Mouse (Mus musculus) CH12.LX (cell line): Measurements from ENCODE around the gene Zranb3. TPM values are rescaled to one million over a fixed set of nuclear protein-coding genes. Genes with fewer than 3 reads are reported as not detected.

Source experiments
- DNase-seq: peaks from one replicate; pipeline ENCODE4 v3.0.0-alpha.2; 2013; ENCODE audit errors: extremely low read depth
- H3K27ac ChIP-seq: 2 replicates; pipeline ENCODE4 v1.5.1; 2012; ENCODE audit warnings: low read depth, mild to moderate bottlenecking, control low read depth, moderate library complexity; ENCODE audit not compliant: insufficient read depth
- H3K27me3 ChIP-seq: replicated peaks from 2 replicates; pipeline ENCODE3; 2012; ENCODE audit warnings: inconsistent platforms
- H3K36me3 ChIP-seq, 2 experiments: replicated peaks in 1 of 2; 2 replicates each; pipeline versions ENCODE3 to v1.6.1; 2012; ENCODE audit warnings: inconsistent platforms in 1 of 2, low read length in 1 of 2, mild to moderate bottlenecking in 1 of 2, mixed read lengths in 1 of 2, moderate library complexity in 1 of 2; ENCODE audit not compliant: control insufficient read depth in 1 of 2, insufficient read depth in 1 of 2
- H3K4me1 ChIP-seq, 2 experiments: 2 replicates each; pipeline ENCODE4 v1.6.1; 2012; ENCODE audit warnings: inconsistent platforms in 1 of 2, moderate library complexity in 1 of 2; ENCODE audit not compliant: insufficient read depth in 2 of 2, control insufficient read depth in 1 of 2
- H3K4me2 ChIP-seq: 2 replicates; pipeline ENCODE4 v1.6.1; 2012; ENCODE audit warnings: low read depth, mild to moderate bottlenecking, control low read depth; ENCODE audit not compliant: poor library complexity, insufficient read depth, severe bottlenecking
- H3K4me3 ChIP-seq, 3 experiments: fragments of 150-350 bp in 1 of 3; sonication (generic) in 1 of 3; replicated peaks in 1 of 3; 2 replicates each; pipeline versions ENCODE3 to v1.5.1; 2011 to 2012; ENCODE audit warnings: low read depth in 2 of 3, low read length in 2 of 3, mild to moderate bottlenecking in 2 of 3, moderate library complexity in 2 of 3, control low read depth in 1 of 3, improper control_type of control experiment in 1 of 3, inconsistent platforms in 1 of 3, mixed read lengths in 1 of 3; ENCODE audit not compliant: poor library complexity in 1 of 3
- H3K79me2 ChIP-seq: replicated peaks from 2 replicates; pipeline ENCODE4 v1.6.1; 2012; ENCODE audit warnings: mild to moderate bottlenecking, moderate library complexity; ENCODE audit not compliant: control insufficient read depth, poor library complexity, insufficient read depth, severe bottlenecking; ENCODE audit errors: extremely low read depth
- H3K9ac ChIP-seq: 2 replicates; pipeline ENCODE4 v1.6.1; 2012; ENCODE audit warnings: low read depth, mild to moderate bottlenecking, control low read depth, moderate library complexity; ENCODE audit not compliant: insufficient read depth
- H3K9me3 ChIP-seq: replicated peaks from 2 replicates; pipeline ENCODE3; 2012; ENCODE audit warnings: low read length, inconsistent platforms, mixed read lengths
- BHLHE40 ChIP-seq: IDR thresholded peaks from 2 replicates; pipeline ENCODE4 v1.6.1; 2011; ENCODE audit warnings: mild to moderate bottlenecking, low read depth, low read length, improper control_type of control experiment
- CHD1 ChIP-seq: IDR thresholded peaks from 2 replicates; pipeline ENCODE4 v1.6.1; 2012; ENCODE audit warnings: low read depth, low read length, improper control_type of control experiment, inconsistent platforms
- CHD2 ChIP-seq: IDR thresholded peaks from 2 replicates; pipeline ENCODE4 v1.6.1; 2011; ENCODE audit warnings: low read length, improper control_type of control experiment
- E2F4 ChIP-seq: IDR thresholded peaks from 2 replicates; pipeline ENCODE4 v1.6.1; 2011; ENCODE audit warnings: low read depth, low read length, improper control_type of control experiment; ENCODE audit not compliant: insufficient replicate concordance
- EP300 ChIP-seq: IDR thresholded peaks from 2 replicates; pipeline ENCODE4 v1.6.1; 2011; ENCODE audit warnings: low read length, improper control_type of control experiment
- GABPA ChIP-seq: IDR thresholded peaks from 2 replicates; pipeline ENCODE4 v1.6.1; 2012; ENCODE audit warnings: low read depth, low read length, improper control_type of control experiment, inconsistent platforms; ENCODE audit not compliant: insufficient replicate concordance
- HCFC1 ChIP-seq: IDR thresholded peaks from 2 replicates; pipeline ENCODE4 v1.6.1; 2012; ENCODE audit warnings: low read depth, mild to moderate bottlenecking, inconsistent platforms, low read length, improper control_type of control experiment
- IRF4 ChIP-seq: IDR thresholded peaks from 2 replicates; pipeline ENCODE4 v1.6.1; 2014; ENCODE audit warnings: low read depth, mild to moderate bottlenecking, inconsistent platforms, low read length, improper control_type of control experiment
- KAT2A ChIP-seq: IDR thresholded peaks from 2 replicates; pipeline ENCODE4 v1.6.1; 2012; ENCODE audit warnings: low read length, improper control_type of control experiment, inconsistent platforms; ENCODE audit not compliant: insufficient replicate concordance
- MAFK ChIP-seq: IDR thresholded peaks from 2 replicates; pipeline ENCODE4 v1.6.1; 2011; ENCODE audit warnings: low read length, improper control_type of control experiment; ENCODE audit not compliant: insufficient replicate concordance
- MAX ChIP-seq: IDR thresholded peaks from 2 replicates; pipeline ENCODE4 v1.6.1; 2011; ENCODE audit warnings: low read length, improper control_type of control experiment
- MEF2A ChIP-seq: IDR thresholded peaks from 2 replicates; pipeline ENCODE4 v1.6.1; 2014; ENCODE audit warnings: low read depth, mild to moderate bottlenecking, inconsistent platforms, low read length, improper control_type of control experiment, borderline replicate concordance
- MXI1 ChIP-seq: IDR thresholded peaks from 2 replicates; pipeline ENCODE4 v1.6.1; 2011; ENCODE audit warnings: mild to moderate bottlenecking, low read depth, low read length, improper control_type of control experiment
- MYC ChIP-seq: IDR thresholded peaks from 2 replicates; pipeline ENCODE4 v1.6.1; 2011; ENCODE audit warnings: low read depth, mild to moderate bottlenecking, improper control_type of control experiment, low read length
- NELFE ChIP-seq: IDR thresholded peaks from 2 replicates; pipeline ENCODE4 v1.6.1; 2011; ENCODE audit warnings: low read depth, low read length, improper control_type of control experiment
- NRF1 ChIP-seq: IDR thresholded peaks from 2 replicates; pipeline ENCODE4 v1.6.1; 2014; ENCODE audit warnings: low read depth, mild to moderate bottlenecking, inconsistent platforms, low read length, improper control_type of control experiment, moderate library complexity
- PAX5 ChIP-seq: IDR thresholded peaks from 2 replicates; pipeline ENCODE4 v1.6.1; 2012; ENCODE audit warnings: low read length, inconsistent platforms, mixed read lengths
- POLR2AphosphoS2 ChIP-seq: IDR thresholded peaks from 2 replicates; pipeline ENCODE4 v1.6.1; 2011; ENCODE audit warnings: low read depth, low read length, improper control_type of control experiment
- RAD21 ChIP-seq: IDR thresholded peaks from 2 replicates; pipeline ENCODE4 v1.6.1; 2011; ENCODE audit warnings: low read depth, mild to moderate bottlenecking, low read length, improper control_type of control experiment, moderate library complexity
- SIN3A ChIP-seq: IDR thresholded peaks from 2 replicates; pipeline ENCODE4 v1.6.1; 2012; ENCODE audit warnings: low read length, improper control_type of control experiment, inconsistent platforms
- TBP ChIP-seq: conservative IDR thresholded peaks from 2 replicates; pipeline ENCODE4 v1.6.1; 2011; ENCODE audit warnings: low read depth, low read length, improper control_type of control experiment
- TCF12 ChIP-seq: IDR thresholded peaks from 2 replicates; pipeline ENCODE4 v1.6.1; 2014; ENCODE audit warnings: low read depth, mild to moderate bottlenecking, inconsistent platforms, low read length, improper control_type of control experiment
- ZC3H11A ChIP-seq: IDR thresholded peaks from 2 replicates; pipeline ENCODE4 v1.6.1; 2012; ENCODE audit warnings: low read depth, mild to moderate bottlenecking, inconsistent platforms, low read length, improper control_type of control experiment
- ZKSCAN1 ChIP-seq: IDR thresholded peaks from 2 replicates; pipeline ENCODE4 v1.6.1; 2012; ENCODE audit warnings: low read depth, inconsistent platforms, low read length, improper control_type of control experiment, borderline replicate concordance
- ZNF384 ChIP-seq: IDR thresholded peaks from 2 replicates; pipeline ENCODE4 v1.6.1; 2012; ENCODE audit warnings: low read depth, low read length, improper control_type of control experiment, inconsistent platforms
- dilution Hi-C: fragments of 300-500 bp; cut with MboI; formaldehyde crosslinking; loops from 2 replicates; pipeline ENCODE4 v1.14.3; 2020; ENCODE audit warnings: low sequenced_read_pairs; ENCODE audit not compliant: extremely low pct_unique_long_range_greater_than_20kb, extremely low pct_ligation_motif_present
- in situ Hi-C: fragments of 300-500 bp; cut with MboI; formaldehyde crosslinking; loops from 3 replicates; pipeline ENCODE4 v1.14.3; 2019; ENCODE audit warnings: low sequenced_read_pairs, low pct_ligation_motif_present, low pct_unique_long_range_greater_than_20kb, mixed read lengths
- polyA plus RNA-seq: library from polyadenylated mRNA; unstranded; fragments of >175 nt; gene quantifications from 2 replicates; pipeline ENCODE4 v1.2.1, GENCODE M21; 2012; ENCODE audit warnings: low read depth; ENCODE audit not compliant: insufficient read length
- total RNA-seq, 2 experiments: library from RNA; depleted of rRNA; stranded (reverse); fragments of 300-350 nt in 1 of 2; fragments of >200 nt in 1 of 2; gene quantifications; 2 replicates each; pipeline ENCODE4 v1.2.3; 2012 to 2014

Zranb3 gene
- total and polyA plus RNA-seq, 3 experiments = 9.9 to 13.6 (median 12.4) TPM

GRCm38 (mm10) chr1:128102251-128102640 is 601 bp downstream of the Zranb3 start:
- H3K27ac ChIP-seq = peak overlapping the region; percentile 24; the same call in 1 of the 2 replicates
- peaks cover 24% of the 10 kb centered on the region for H3K79me2 ChIP-seq
- H3K9me3 ChIP-seq = no peaks in the 10 kb centered on the region
- DNase-seq = peak; percentile 87
- H3K27me3 ChIP-seq = no peaks in the 10 kb centered on the region
- in situ Hi-C loops = no loop called here
- TF ChIP-seq GABPA (no peak), MAFK (no peak), PAX5 (no peak), SIN3A (peak; percentile 64; the same call in 1 of the 2 replicates), CHD2 (no peak), MXI1 (peak; percentile 18; the same call in 1 of the 2 replicates), MAX (no peak), E2F4 (peak; percentile 91), IRF4 (peak; percentile 8; the same call in 1 of the 2 replicates), TBP (0 out of 2 replicates have a peak, but pooled peaks have one; percentile 8)
- peak overlapping the region; percentile 62 to 94 (median 92) for H3K4me3 ChIP-seq
- peaks cover 0 to 47% of the 10 kb centered on the region in 2 experiments; a peak in 2 of 4 replicates for H3K4me1 ChIP-seq
- no peaks in the 10 kb centered on the region for H3K36me3 ChIP-seq
- H3K4me2 ChIP-seq = peak overlapping the region; percentile 87; the same call in 1 of the 2 replicates
- dilution Hi-C loops = no loop called here
- peak overlapping the region; percentile 86 for H3K9ac ChIP-seq

- Histone ChIP-seq H3K9ac (no peak overlapping the region), H3K4me3 (no peak overlapping the region), H3K9me3 (no peaks in the 10 kb centered on the region), H3K27ac (no peak overlapping the region), H3K79me2 (peaks cover under 1% of the 10 kb centered on the region; the same call in 1 of the 2 replicates), H3K36me3 (no peaks in the 10 kb centered on the region)
- DNase-seq = no peak
- dilution Hi-C loops = no loop called here
- TF ChIP-seq NRF1 (no peak), E2F4 (no peak), MEF2A (no peak), MAFK (no peak), TCF12 (no peak), ZC3H11A (no peak), POLR2AphosphoS2 (no peak), CHD1 (no peak), RAD21 (no peak), HCFC1 (no peak), BHLHE40 (no peak), MXI1 (no peak), MAX (no peak), ZNF384 (no peak), EP300 (no peak), NELFE (no peak), MYC (no peak), KAT2A (no peak), ZKSCAN1 (no peak), TBP (no peak)
- TF ChIP-seq, all 38 proteins: peak for 0
- H3K27me3 ChIP-seq = no peaks in the 10 kb centered on the region
- no peak overlapping the region for H3K4me2 ChIP-seq
- H3K4me1 ChIP-seq = peaks cover 0 to 25% of the 10 kb centered on the region in 2 experiments; a peak in 2 of 4 replicates
- in situ Hi-C loops = no loop called here
Observed at GRCm38 (mm10) chr1:128098309-128098708, 4.5 kb downstream of the Zranb3 start.
